Mouse (Mus musculus): ENCODE measurements around the gene Gpt2. TPM values are rescaled to one million over a fixed set of nuclear protein-coding genes. Genes with fewer than 3 reads are reported as not detected.

Gpt2 gene
- polyA plus RNA-seq, 1 experiment = 156 TPM

DNA sequence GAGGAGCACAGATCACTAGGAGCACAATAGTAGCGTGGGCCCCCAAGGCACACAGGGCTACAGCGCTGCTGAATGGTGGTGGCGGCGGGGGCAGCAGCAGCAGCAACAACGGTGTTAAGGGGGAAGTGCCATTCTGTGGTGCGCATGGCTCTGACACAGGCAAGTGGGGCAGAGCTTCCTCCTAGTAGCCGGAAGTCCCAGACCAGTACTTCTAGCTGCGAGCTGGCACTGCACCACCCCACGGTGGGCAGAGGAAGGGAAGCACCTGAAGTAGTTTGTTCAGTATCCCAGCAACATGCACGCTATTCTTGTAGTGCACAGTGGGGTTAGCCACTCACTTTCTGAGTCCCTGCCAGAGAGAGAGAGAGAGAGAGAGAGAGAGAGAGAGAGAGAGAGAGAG lies 10.5 kb upstream of the Gpt2 start:
- no peak overlapping the region for H3K4me3 ChIP-seq
- H3K36me3 ChIP-seq (ENCODE audit: control insufficient read depth, insufficient read depth) = no peaks in the 10 kb centered on the region
- no peaks in the 10 kb centered on the region for H3K79me2 ChIP-seq (ENCODE audit: control insufficient read depth, insufficient read depth)
- TF ChIP-seq CEBPB (IDR thresholded peaks at IDR 0.05; ENCODE audit: insufficient read depth, poor library complexity, severe bottlenecking) (no peak), REST (IDR thresholded peaks at IDR 0.05; ENCODE audit: insufficient read depth, insufficient read length) (no peak), TCF3 (IDR thresholded peaks at IDR 0.05; ENCODE audit: insufficient read length, low read depth) (no peak), MAX (IDR thresholded peaks at IDR 0.05; ENCODE audit: low read depth) (no peak), MYOD1 (IDR thresholded peaks at IDR 0.05; ENCODE audit: control insufficient read depth in 1 of 3, insufficient read length in 2 of 3, low read depth in 2 of 3) (no peak), POLR2A (IDR thresholded peaks at IDR 0.05; ENCODE audit: insufficient read length, low read depth) (no peak), SRF (IDR thresholded peaks at IDR 0.05; ENCODE audit: control insufficient read depth, insufficient read length, low read depth) (no peak)
- no peak overlapping the region for H3K4me2 ChIP-seq (ENCODE audit: low read depth)
- H3K27me3 ChIP-seq (ENCODE audit: control insufficient read depth, insufficient read depth, insufficient read length) = no peaks in the 10 kb centered on the region
- no peak overlapping the region for H3ac ChIP-seq (ENCODE audit: control insufficient read depth, insufficient read length)

DNA sequence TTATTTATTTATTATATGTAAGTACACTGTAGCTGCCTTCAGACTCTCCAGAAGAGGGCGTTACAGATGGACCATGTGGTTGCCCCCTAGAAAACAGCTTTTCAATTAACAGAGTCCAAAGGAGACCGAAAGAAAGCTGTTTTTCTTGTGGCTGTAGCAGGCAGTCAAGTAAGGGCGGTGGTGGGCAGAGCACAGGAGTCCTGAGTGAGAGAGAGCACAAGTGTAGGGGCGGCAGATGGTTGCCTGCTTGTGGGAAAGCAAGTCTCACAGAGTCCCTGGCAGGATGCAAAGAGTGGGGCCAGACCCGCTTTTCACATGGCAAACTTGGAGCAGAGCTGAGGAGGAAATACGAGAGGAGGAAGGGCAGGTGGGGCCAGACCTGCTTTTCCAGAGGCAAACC lies 9.9 kb upstream of the Gpt2 start:
- Histone ChIP-seq H3K4me3 (no peak overlapping the region), H3ac (ENCODE audit: control insufficient read depth, insufficient read length) (no peak overlapping the region), H3K36me3 (ENCODE audit: control insufficient read depth, insufficient read depth) (no peaks in the 10 kb centered on the region), H3K4me2 (ENCODE audit: low read depth) (no peak overlapping the region), H3K79me2 (ENCODE audit: control insufficient read depth, insufficient read depth) (no peaks in the 10 kb centered on the region), H3K27me3 (ENCODE audit: control insufficient read depth, insufficient read depth, insufficient read length) (no peaks in the 10 kb centered on the region)
- TF ChIP-seq MAX (IDR thresholded peaks at IDR 0.05; ENCODE audit: low read depth) (no peak), E2F4 (IDR thresholded peaks at IDR 0.05; ENCODE audit: insufficient read depth) (no peak), POLR2AphosphoS2 (IDR thresholded peaks at IDR 0.05; ENCODE audit: insufficient read length, low read depth) (no peak), USF1 (IDR thresholded peaks at IDR 0.05; ENCODE audit: low read depth) (no peak), POLR2A (IDR thresholded peaks at IDR 0.05; ENCODE audit: insufficient read length, low read depth) (no peak), MYOG (IDR thresholded peaks at IDR 0.05; ENCODE audit: control insufficient read depth in 1 of 3, insufficient read depth in 1 of 3, insufficient read length in 2 of 3, low read depth in 2 of 3) (no peak), REST (IDR thresholded peaks at IDR 0.05; ENCODE audit: insufficient read depth, insufficient read length) (no peak), TCF3 (IDR thresholded peaks at IDR 0.05; ENCODE audit: insufficient read length, low read depth) (no peak), TCF12 (IDR thresholded peaks at IDR 0.05; ENCODE audit: insufficient read depth, poor library complexity, severe bottlenecking) (no peak), CEBPB (IDR thresholded peaks at IDR 0.05; ENCODE audit: insufficient read depth, poor library complexity, severe bottlenecking) (no peak), SRF (IDR thresholded peaks at IDR 0.05; ENCODE audit: control insufficient read depth, insufficient read length, low read depth) (no peak), MYOD1 (IDR thresholded peaks at IDR 0.05; ENCODE audit: control insufficient read depth in 1 of 3, insufficient read length in 2 of 3, low read depth in 2 of 3) (no peak)

DNA sequence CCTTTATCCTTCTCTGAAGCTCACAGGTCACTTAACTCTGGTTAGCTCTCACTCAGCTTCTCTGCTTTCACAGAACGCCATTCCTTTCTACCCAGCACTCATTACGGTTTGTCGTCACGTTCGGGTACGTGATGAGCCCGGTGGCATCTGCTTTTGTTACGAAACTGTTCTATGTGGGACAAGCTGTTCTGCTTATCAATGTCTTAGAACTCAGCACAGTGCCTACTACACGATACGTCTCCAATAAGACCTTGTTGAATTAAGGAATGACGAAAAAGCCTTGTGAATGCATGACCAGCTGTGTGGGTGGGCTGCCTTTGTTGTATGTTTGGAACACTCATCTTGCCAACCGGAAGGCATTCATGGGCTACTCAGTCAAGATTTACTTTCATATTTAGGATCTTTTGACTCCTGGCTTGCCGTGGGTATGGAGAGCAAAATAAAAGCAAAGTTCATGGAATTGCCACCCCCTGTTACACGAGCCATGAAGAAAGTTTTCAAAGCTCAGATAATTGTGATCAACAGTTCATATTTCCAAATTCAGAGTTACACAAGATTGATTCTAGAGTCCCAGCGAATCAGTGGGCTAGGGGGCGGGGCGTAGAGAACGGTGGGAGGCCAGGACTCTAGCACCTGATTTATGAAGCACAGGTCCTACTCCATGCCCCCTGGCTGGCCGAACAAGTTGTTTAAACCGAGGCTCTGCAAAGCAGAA lies 4.3 kb upstream of the Gpt2 start:
- H3K36me3 ChIP-seq (ENCODE audit: control insufficient read depth, insufficient read depth) = no peaks in the 10 kb centered on the region
- no peak for TF ChIP-seq POLR2A (IDR thresholded peaks at IDR 0.05; ENCODE audit: insufficient read length, low read depth)
- no peak overlapping the region for H3ac ChIP-seq (ENCODE audit: control insufficient read depth, insufficient read length)
- no peak overlapping the region for H3K4me2 ChIP-seq (ENCODE audit: low read depth)
- H3K79me2 ChIP-seq (ENCODE audit: control insufficient read depth, insufficient read depth) = peaks cover 7% of the 10 kb centered on the region
- H3K27me3 ChIP-seq (ENCODE audit: control insufficient read depth, insufficient read depth, insufficient read length) = no peaks in the 10 kb centered on the region
- no peak overlapping the region for H3K4me3 ChIP-seq

DNA sequence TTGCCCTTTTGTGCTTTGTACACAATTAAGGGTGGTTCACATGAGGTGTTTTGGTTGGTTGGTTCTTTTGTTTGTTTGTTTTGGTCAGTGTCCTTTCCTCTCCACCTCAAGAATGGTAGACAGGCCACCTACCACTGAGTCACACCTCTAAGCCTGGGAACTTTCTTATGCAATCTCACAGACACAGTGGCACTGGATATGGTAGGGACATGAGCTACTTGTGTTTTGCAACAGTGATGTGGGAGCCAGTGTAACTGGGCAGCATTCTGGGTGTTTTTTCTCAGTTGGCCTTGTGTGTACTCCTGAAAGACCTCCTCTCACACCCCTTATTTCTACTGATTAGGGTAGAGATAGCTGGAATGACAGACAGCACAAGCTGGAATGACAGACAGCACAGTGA lies 3.7 kb upstream of the Gpt2 start:
- Histone ChIP-seq H3K27me3 (ENCODE audit: control insufficient read depth, insufficient read depth, insufficient read length) (no peaks in the 10 kb centered on the region), H3K79me2 (ENCODE audit: control insufficient read depth, insufficient read depth) (peaks cover 12% of the 10 kb centered on the region), H3K36me3 (ENCODE audit: control insufficient read depth, insufficient read depth) (no peaks in the 10 kb centered on the region), H3ac (ENCODE audit: control insufficient read depth, insufficient read length) (no peak overlapping the region), H3K4me3 (no peak overlapping the region), H3K4me2 (ENCODE audit: low read depth) (no peak overlapping the region)
- TF ChIP-seq POLR2AphosphoS2 (IDR thresholded peaks at IDR 0.05; ENCODE audit: insufficient read length, low read depth) (no peak), CEBPB (IDR thresholded peaks at IDR 0.05; ENCODE audit: insufficient read depth, poor library complexity, severe bottlenecking) (peak; percentile 67; the same call in 1 of the 2 replicates)

DNA sequence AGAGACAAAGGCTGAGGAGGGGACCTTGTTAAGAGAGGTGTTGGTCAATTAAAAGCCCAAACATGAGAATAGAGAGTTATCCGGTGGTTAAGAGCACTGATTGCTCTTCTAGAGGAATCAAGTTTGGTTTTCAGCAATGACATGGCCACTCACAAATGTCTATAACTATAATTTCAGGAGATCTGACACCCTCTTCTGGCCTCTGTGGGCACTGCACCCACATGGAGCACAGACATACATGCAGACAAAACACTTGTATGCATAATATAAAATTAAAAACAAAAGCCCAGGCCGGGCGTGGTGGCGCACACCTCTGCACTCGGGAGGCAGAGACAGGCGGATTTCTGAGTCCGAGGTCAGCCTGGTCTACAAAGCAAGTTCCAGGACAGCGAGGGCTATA lies 2.8 kb upstream of the Gpt2 start:
- H3K79me2 ChIP-seq (ENCODE audit: control insufficient read depth, insufficient read depth) = peaks cover 21% of the 10 kb centered on the region
- no peak for TF ChIP-seq MAX (IDR thresholded peaks at IDR 0.05; ENCODE audit: low read depth)
- no peak for TF ChIP-seq MYOD1 (IDR thresholded peaks at IDR 0.05; ENCODE audit: control insufficient read depth in 1 of 3, insufficient read length in 2 of 3, low read depth in 2 of 3)
- no peak for TF ChIP-seq SRF (IDR thresholded peaks at IDR 0.05; ENCODE audit: control insufficient read depth, insufficient read length, low read depth)
- no peak for TF ChIP-seq REST (IDR thresholded peaks at IDR 0.05; ENCODE audit: insufficient read depth, insufficient read length)
- TF ChIP-seq TCF12 (IDR thresholded peaks at IDR 0.05; ENCODE audit: insufficient read depth, poor library complexity, severe bottlenecking) = no peak
- no peak overlapping the region for H3K4me3 ChIP-seq
- H3K4me2 ChIP-seq (ENCODE audit: low read depth) = no peak overlapping the region
- no peaks in the 10 kb centered on the region for H3K27me3 ChIP-seq (ENCODE audit: control insufficient read depth, insufficient read depth, insufficient read length)
- no peaks in the 10 kb centered on the region for H3K36me3 ChIP-seq (ENCODE audit: control insufficient read depth, insufficient read depth)
- no peak overlapping the region for H3ac ChIP-seq (ENCODE audit: control insufficient read depth, insufficient read length)
